11 mouse cellular contexts compared by ENCODE assay signal in the genomic region with DNA sequence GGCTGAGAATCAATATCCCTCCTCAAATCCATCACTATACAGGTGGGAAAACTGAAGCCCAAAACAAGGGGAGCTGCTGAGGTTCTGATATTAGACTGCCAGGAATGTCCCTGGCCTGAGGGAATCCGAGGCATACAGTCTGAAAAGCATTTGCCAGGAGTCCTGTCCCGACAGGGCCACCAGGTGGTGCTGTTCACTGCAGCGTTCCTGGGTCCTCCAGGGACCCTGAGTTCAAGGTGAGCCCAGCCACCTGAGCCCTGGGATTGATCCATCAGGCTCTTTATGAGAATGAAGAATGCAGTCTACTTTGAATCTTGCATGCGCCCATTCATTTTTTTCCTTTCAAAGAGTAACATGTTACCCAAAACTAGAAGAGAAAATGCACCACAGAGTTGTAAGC. TPM values are rescaled to one million over a fixed set of nuclear protein-coding genes. Genes with fewer than 3 reads are reported as not detected.
DNase-seq lines count a peak whose midpoint lies in the region; ATAC-seq and TF ChIP-seq lines count a peak whose summit lies in the region.
"Had no signal": no experiment of that assay in that cellular context is flagged by ENCODE, and none has a peak within 500 bp of the region (broad histone marks: within the 10 kb centered on the region; RNA-seq: fewer than 3 reads in every experiment).

No protein-coding gene starts in this region.

- no peaks in the 10 kb centered on the region for H3K36me3 ChIP-seq in kidney, postnatal 0 days (ENCODE audit: insufficient read depth, low read length)
- H3K36me3 ChIP-seq in C2C12 (ENCODE audit: control insufficient read depth, insufficient read depth) (no peaks in the 10 kb centered on the region), MEL (ENCODE audit: control insufficient read depth in 1 of 2, insufficient read depth in 2 of 2, low read length in 2 of 2) (peaks cover 0 to 22% of the 10 kb centered on the region in 2 experiments; a peak in 2 of 4 replicates)
- H3K36me3 ChIP-seq: limb, embryonic 15.5 days had no signal

- H3K79me2 ChIP-seq in C2C12 (ENCODE audit: control insufficient read depth, insufficient read depth) (no peaks in the 10 kb centered on the region), MEL (ENCODE audit: control insufficient read depth, insufficient read depth, low read length, poor library complexity) (no peaks in the 10 kb centered on the region)

- TF ChIP-seq POLR2A in MEL (IDR thresholded peaks at IDR 0.05; ENCODE audit: control insufficient read depth in 1 of 2, insufficient read depth in 1 of 2, low read depth in 1 of 2, low read length in 2 of 2, poor library complexity in 1 of 2), result no peak

- no peak overlapping the region for H3K4me3 ChIP-seq in kidney, postnatal 0 days (replicated peaks; ENCODE audit: low read depth, low read length)
- H3K4me3 ChIP-seq in C2C12 (ENCODE audit: insufficient read depth, poor library complexity, severe bottlenecking) (no peak overlapping the region), MEL (ENCODE audit: control insufficient read depth in 1 of 2, insufficient read depth in 1 of 2, low read depth in 2 of 2, low read length in 2 of 2) (no peak overlapping the region)
- H3K4me3 ChIP-seq: limb, embryonic 15.5 days had no signal

- TF ChIP-seq EP300 in MEL (IDR thresholded peaks at IDR 0.05; ENCODE audit: low read depth in 1 of 2, low read length in 2 of 2), result no peak

- H3K9ac ChIP-seq in kidney, postnatal 0 days (ENCODE audit: low read depth, low read length), result no peak overlapping the region
- no peak overlapping the region for H3K9ac ChIP-seq in MEL (ENCODE audit: control insufficient read depth, low read depth, low read length, poor library complexity, severe bottlenecking)
- H3K9ac ChIP-seq: limb, embryonic 15.5 days had no signal

- TF ChIP-seq RAD21 in MEL (IDR thresholded peaks at IDR 0.05; ENCODE audit: low read depth, low read length), result peak; percentile 71

- H3K27me3 ChIP-seq in kidney, postnatal 0 days (ENCODE audit: insufficient read depth, low read length), result no peaks in the 10 kb centered on the region
- H3K27me3 ChIP-seq in C2C12 (ENCODE audit: control insufficient read depth, insufficient read depth, insufficient read length) (no peaks in the 10 kb centered on the region), MEL (ENCODE audit: control insufficient read depth in 1 of 2, insufficient read depth in 2 of 2, low read length in 2 of 2) (no peaks in the 10 kb centered on the region)
- H3K27me3 ChIP-seq: limb, embryonic 15.5 days had no signal

- DNase-seq in kidney, postnatal 0 days (ENCODE audit: low spot score), result no peak
- DNase-seq in kidney, postnatal 14 days, result no peak
- DNase-seq in MEL (ENCODE audit: low read depth, low spot score), result peak; percentile 61
- peak; percentile 53 for DNase-seq in kidney, postnatal 4 days
- no peak for DNase-seq in urinary bladder, adult 2 months (ENCODE audit: low spot score)
- no peak for DNase-seq in urinary bladder, postnatal 10 days (ENCODE audit: low spot score)
- DNase-seq in layer of hippocampus, adult 9-10 months (ENCODE audit: low spot score), result no peak
- DNase-seq: cerebellum, postnatal 36 days had no signal

- H3K4me2 ChIP-seq in kidney, postnatal 0 days (ENCODE audit: low read length), result no peak overlapping the region
- H3K4me2 ChIP-seq: limb, embryonic 15.5 days had no signal

- no peaks in the 10 kb centered on the region for H3K4me1 ChIP-seq in kidney, postnatal 0 days (replicated peaks; ENCODE audit: insufficient read depth, low read length)
- H3K4me1 ChIP-seq in MEL (ENCODE audit: control insufficient read depth in 1 of 2, insufficient read depth in 2 of 2, low read length in 2 of 2), result peaks cover 14 to 32% of the 10 kb centered on the region in 2 experiments; a peak in 3 of 4 replicates
- H3K4me1 ChIP-seq: limb, embryonic 15.5 days had no signal

- no peaks in the 10 kb centered on the region for H3K79me3 ChIP-seq in C2C12 (ENCODE audit: low read depth)

- peak; percentile 62 for TF ChIP-seq CTCF in kidney, postnatal 0 days (IDR thresholded peaks at IDR 0.05; ENCODE audit: low read depth)
- TF ChIP-seq CTCF in C2C12 (IDR thresholded peaks at IDR 0.05; ENCODE audit: control insufficient read depth, insufficient read depth, insufficient read length) (peak; percentile 42), MEL (IDR thresholded peaks at IDR 0.05 in 2 of 3, conservative IDR thresholded peaks at IDR 0.05 in 1 of 3; ENCODE audit: control insufficient read depth in 1 of 3, insufficient read depth in 1 of 3, low read depth in 2 of 3, low read length in 3 of 3, poor library complexity in 1 of 3, severe bottlenecking in 1 of 3) (peak; percentile 71 to 87 (median 85))

- no peak for ATAC-seq in kidney, postnatal 0 days (replicated peaks; ENCODE audit: low FRiP score, low read depth)

- WGBS in kidney, postnatal 0 days, result 39% methylated on average over 4 of the region's 4 CpGs

- H3ac ChIP-seq in C2C12 (ENCODE audit: control insufficient read depth, insufficient read length, low read depth), result no peak overlapping the region

- H3K9me3 ChIP-seq in kidney, postnatal 0 days (replicated peaks; ENCODE audit: low read length), result no peaks in the 10 kb centered on the region
- H3K9me3 ChIP-seq in MEL (replicated peaks; ENCODE audit: insufficient read depth, low read length), result no peaks in the 10 kb centered on the region
- H3K9me3 ChIP-seq: limb, embryonic 15.5 days had no signal

- no peak overlapping the region for H3K27ac ChIP-seq in kidney, postnatal 0 days
- H3K27ac ChIP-seq in MEL (ENCODE audit: control insufficient read depth, low read depth, low read length), result no peak overlapping the region
- H3K27ac ChIP-seq: limb, embryonic 15.5 days had no signal

TF ChIP-seq in C2C12, 6 proteins besides CTCF, POLR2A, EP300 and RAD21:
- TF ChIP-seq MAX (IDR thresholded peaks at IDR 0.05) (no peak), MYOD1 (IDR thresholded peaks at IDR 0.05; ENCODE audit: control insufficient read depth, insufficient read length, low read depth) (no peak), CEBPB (IDR thresholded peaks at IDR 0.05; ENCODE audit: low read depth) (no peak), USF1 (IDR thresholded peaks at IDR 0.05; ENCODE audit: low read depth) (no peak), FOSL1 (IDR thresholded peaks at IDR 0.05; ENCODE audit: insufficient read depth, low read length, poor library complexity, severe bottlenecking) (no peak), MYOG (IDR thresholded peaks at IDR 0.05; ENCODE audit: control insufficient read depth, extremely low read depth, insufficient read length) (no peak)

TF ChIP-seq in MEL, 35 proteins besides CTCF, POLR2A, EP300 and RAD21:
- TF ChIP-seq SMC3 (IDR thresholded peaks at IDR 0.05; ENCODE audit: low read depth, low read length) (peak; percentile 56), ZNF384 (IDR thresholded peaks at IDR 0.05; ENCODE audit: low read depth, low read length) (peak; percentile 5; the same call in 1 of the 2 replicates), MYC (IDR thresholded peaks at IDR 0.05; ENCODE audit: low read depth, low read length) (no peak), ZKSCAN1 (IDR thresholded peaks at IDR 0.05; ENCODE audit: low read depth, low read length) (no peak)
TF ChIP-seq in MEL: peak in this region for 2.

RNA-seq across cellular contexts. Expression of gene Allc, which starts 3.2 kb away (rescaled TPM):
- polyA plus RNA-seq in kidney, postnatal 0 days (2015; fragmentation: Nextera tagmentation; extraction: Ambion mirVana), result not detected in 2 replicates
- polyA plus RNA-seq in C2C12 (2012; fragmentation: generic; extraction: Trizol) (not detected), MEL (2012; ENCODE audit: insufficient read depth in 1 of 2, insufficient read length in 2 of 2, low read depth in 1 of 2, low replicate concordance in 2 of 2, missing spikeins in 1 of 2) (1 to 10 TPM in 1 of 2 experiments, not detected in 1; 2.2 TPM)
- total RNA-seq in MEL (2012; rRNA removed), result 0.42 and 0.85 TPM in 2 replicates
- polyA plus RNA-seq in urinary bladder, adult 2 months (2012; rRNA removed), result not detected in 2 replicates
- polyA plus RNA-seq: heart, embryonic 16.5 days; limb, embryonic 15.5 days had no signal

RNA-seq across cellular contexts. Expression of gene Dcdc2c, which starts 26.9 kb away (rescaled TPM):
- polyA plus RNA-seq in kidney, postnatal 0 days (2015; fragmentation: Nextera tagmentation; extraction: Ambion mirVana), result not detected in 2 replicates
- polyA plus RNA-seq in C2C12 (2012; fragmentation: generic; extraction: Trizol) (not detected), MEL (2012; ENCODE audit: insufficient read depth in 1 of 2, insufficient read length in 2 of 2, low read depth in 1 of 2, low replicate concordance in 2 of 2, missing spikeins in 1 of 2) (under 1 TPM in 1 of 2 experiments, not detected in 1; 0.06 TPM)
- total RNA-seq in MEL (2012; rRNA removed), result not detected in 2 replicates
- polyA plus RNA-seq in urinary bladder, adult 2 months (2012; rRNA removed), result not detected in 2 replicates

RNA-seq across cellular contexts. Expression of gene Colec11, which starts 44.0 kb away (rescaled TPM):
- 2.2 TPM in 2 replicates for polyA plus RNA-seq in kidney, postnatal 0 days (2015; fragmentation: Nextera tagmentation; extraction: Ambion mirVana)
- not detected for polyA plus RNA-seq in C2C12 (2012; fragmentation: generic; extraction: Trizol)
- 0.23 and 0.54 TPM in 2 replicates for total RNA-seq in MEL (2012; rRNA removed)
- under 1 TPM in 1 of 2 experiments, not detected in 1; 0.74 TPM for polyA plus RNA-seq in MEL (2012; ENCODE audit: insufficient read depth in 1 of 2, insufficient read length in 2 of 2, low read depth in 1 of 2, low replicate concordance in 2 of 2, missing spikeins in 1 of 2)
- polyA plus RNA-seq in urinary bladder, adult 2 months (2012; rRNA removed), result 5.4 and 7.9 TPM in 2 replicates

RNA-seq across cellular contexts. Expression of gene Rps7, which starts 56.6 kb away (rescaled TPM):
- polyA plus RNA-seq in kidney, postnatal 0 days (2015; fragmentation: Nextera tagmentation; extraction: Ambion mirVana), result 949 and 1,081 TPM in 2 replicates
- 895 TPM for polyA plus RNA-seq in C2C12 (2012; fragmentation: generic; extraction: Trizol)
- 2,384 and 2,439 TPM in 2 replicates for total RNA-seq in MEL (2012; rRNA removed)
- polyA plus RNA-seq in MEL (2012; ENCODE audit: insufficient read depth in 1 of 2, insufficient read length in 2 of 2, low read depth in 1 of 2, low replicate concordance in 2 of 2, missing spikeins in 1 of 2), result 100 to 1,000 TPM; 300 to 476 TPM
- polyA plus RNA-seq in urinary bladder, adult 2 months (2012; rRNA removed), result 842 and 930 TPM in 2 replicates

Comparison
In these comparisons a context has a peak if more than half of its experiments do, and no peak if none do; other contexts are left out.
1. DNase-seq: peak in MEL (single experiment) and kidney, postnatal 4 days (2 of 2); none in kidney, postnatal 0 days (single experiment), kidney, postnatal 14 days (single experiment), urinary bladder, adult 2 months (single experiment), urinary bladder, postnatal 10 days (single experiment) and layer of hippocampus, adult 9-10 months (single experiment).
2. Peak in every context shown above with its lines, with median percentiles within 50 percentile points of each other: CTCF ChIP-seq.